Mouse (Mus musculus) kidney, postnatal 14 days (tissue): ENCODE data around the gene Pof1b.
A peak's percentile ranks its signal among the peaks of the same experiment; 100 is the strongest.

Experiments used
- DNase-seq: peaks from one replicate; pipeline ENCODE4 v3.0.0; 2022; ENCODE audit warnings: mixed read lengths

Gene Pof1b

GRCm38 (mm10) chrX:112698508-112698907 is at the start of gene Pof1b:
TSS of gene Pof1b (minus strand) at chrX:112698651.
- DNase-seq, result no peak

DNA sequence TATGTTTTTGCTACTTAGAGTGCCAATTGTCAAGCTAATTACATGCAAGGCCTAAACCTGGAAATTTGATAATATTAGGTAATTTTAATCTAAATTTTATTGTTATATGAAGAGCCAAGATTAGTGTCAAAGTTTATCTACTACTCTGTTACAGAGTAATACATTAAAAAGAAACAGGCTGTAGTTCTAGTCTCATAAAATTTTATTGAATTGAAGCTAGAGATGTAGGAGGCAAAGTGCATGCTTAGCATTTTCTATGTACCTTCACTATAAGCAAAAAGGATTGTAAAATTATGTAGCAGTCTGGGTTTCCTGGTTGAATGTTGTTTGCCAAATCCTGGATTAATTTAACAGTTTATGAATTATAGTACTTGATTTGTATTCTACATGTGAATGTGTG is 18.1 kb upstream of the Pof1b start:
- DNase-seq, result no peak

DNA sequence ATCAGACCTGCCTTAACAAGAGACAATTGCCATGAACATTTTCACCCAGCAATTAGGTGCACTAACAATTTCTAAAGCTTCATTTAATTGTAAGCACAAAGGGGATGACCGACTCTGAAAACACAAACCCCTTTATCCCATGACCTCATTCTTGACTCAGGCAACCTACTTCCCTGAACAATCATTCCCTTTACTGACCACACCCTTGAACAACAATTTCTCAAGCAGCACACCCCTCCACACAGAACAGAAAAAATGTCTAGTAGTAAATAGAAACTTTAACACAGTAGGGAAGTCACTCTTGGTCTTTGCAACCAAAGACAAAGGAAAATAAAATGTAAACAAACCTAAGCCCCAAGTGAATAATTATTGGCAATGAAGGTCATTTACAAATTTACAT is 4.1 kb downstream of the Pof1b start:
- DNase-seq, result no peak

GRCm38 (mm10) chrX:112680605-112681004 is 17.8 kb downstream of the Pof1b start:
- DNase-seq, result no peak

DNA sequence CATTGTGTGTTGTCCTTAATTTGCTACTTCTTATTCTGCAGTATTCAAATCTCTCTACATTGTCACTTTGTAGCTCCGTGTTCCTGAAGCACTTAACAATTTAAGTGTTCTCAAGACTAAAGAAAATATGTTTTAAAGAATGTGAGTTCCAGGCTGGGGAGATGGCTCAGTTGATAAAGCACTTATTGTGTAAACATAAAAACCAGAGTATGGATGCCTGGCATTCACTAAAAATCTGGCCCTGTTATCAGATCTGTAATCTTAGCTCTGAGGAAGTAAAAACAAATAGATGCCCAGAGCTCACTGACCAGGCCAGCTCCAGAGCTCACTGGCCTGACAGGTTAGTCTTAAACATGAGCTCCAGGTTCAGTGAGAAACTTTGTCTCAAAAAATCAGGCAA is 22.9 kb downstream of the Pof1b start:
- DNase-seq, result no peak

DNA sequence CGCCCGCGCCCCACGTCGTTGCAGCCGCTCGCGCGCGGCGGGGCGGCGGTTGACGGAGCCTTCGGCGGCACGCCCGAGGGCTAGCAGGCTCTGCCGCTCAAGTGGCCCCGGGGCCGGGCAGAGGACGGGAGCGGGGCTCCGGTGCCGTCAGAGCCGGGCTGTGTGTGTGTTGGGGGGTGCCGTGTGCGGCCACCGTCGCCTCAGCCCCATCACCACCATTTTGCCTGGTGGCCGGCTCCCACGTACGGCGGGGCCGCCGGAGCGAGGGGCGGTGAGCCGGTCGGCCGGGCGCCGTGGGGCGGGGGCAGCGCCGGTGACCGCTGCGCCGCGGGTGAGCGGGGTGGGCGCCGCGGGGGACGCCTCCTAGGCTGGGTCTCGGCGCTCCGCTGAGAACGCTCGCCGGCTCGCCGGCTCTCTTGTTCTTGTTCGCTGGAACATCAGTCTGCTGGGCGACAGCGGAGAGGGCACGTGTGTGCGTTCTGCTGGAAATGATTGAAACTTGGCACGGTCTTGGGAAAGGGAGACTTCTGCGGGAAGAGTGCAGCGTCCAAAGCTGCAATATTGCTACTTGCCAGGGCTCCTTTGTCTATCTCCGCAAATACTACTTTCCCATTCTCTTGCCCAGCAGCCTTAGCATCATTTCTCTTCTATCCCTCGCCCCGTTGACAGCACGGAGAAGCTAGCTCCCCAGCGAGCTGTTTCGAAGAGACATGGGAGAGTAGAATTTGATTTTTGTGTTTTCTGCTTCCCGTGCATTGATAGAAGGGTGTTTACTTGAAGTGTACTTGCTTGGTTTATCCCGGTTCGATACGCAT is 96.9 kb downstream of the Pof1b start:
- DNase-seq, result peak; percentile 29

DNA sequence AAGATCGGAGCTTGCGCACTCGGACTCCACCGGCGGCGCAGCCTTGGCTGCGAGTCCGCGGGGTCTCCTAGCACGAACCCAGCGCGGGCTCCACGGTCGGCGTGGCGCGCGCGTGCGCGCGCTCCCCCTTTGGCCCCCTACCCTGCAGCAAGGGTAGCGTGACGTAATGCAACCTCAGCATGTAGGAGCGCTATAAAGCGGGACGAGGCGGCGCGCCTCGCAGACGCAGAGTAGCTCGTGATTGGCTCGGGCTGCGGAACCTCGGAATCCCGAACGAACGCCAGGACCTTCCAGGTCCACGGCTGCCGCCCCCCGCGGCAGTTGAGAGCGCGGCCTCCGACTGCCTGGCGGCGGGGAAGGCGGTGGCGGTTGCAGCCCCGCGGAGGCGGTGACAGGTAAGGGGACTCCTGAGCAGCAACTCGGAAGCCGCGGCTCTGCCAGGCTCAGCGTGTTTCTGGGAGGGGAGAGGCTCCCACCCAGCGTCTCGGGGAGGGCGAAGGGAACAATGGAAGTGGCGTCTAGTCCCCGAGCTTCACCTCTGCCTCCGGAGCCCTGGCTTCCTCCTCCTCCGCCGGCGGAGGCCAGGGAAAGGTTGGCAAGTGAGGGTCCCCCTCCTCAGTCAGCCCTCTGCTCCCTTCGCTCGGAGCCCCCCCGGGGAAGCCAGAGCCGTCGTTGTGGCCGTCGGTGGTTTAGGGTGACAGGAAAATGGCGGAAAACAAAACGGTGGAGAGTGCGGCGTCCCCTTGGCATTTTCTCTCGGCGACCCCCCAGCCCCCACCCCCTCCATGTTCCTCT is 97.7 kb downstream of the Pof1b start, which contains the start of gene Zfp711:
Gene Zfp711, plus strand, starts transcription at position 16 of the 795 bp plus-strand sequence.
- peak; percentile 71 for DNase-seq
